In genomic region chr16:23500558-23500957, GRCm38 (mm10) we compare ENCODE assay signal across 23 mouse cellular contexts. TPM values are rescaled to one million over a fixed set of nuclear protein-coding genes. Genes with fewer than 3 reads are reported as not detected.
A peak's percentile ranks its signal among the peaks of the same experiment; 100 is the strongest.
DNase-seq lines count a peak whose midpoint lies in the region; ATAC-seq and TF ChIP-seq lines count a peak whose summit lies in the region.
"Had no signal": no experiment of that assay in that cellular context is flagged by ENCODE, and none has a peak within 500 bp of the region (broad histone marks: within the 10 kb centered on the region; RNA-seq: fewer than 3 reads in every experiment).

No protein-coding gene starts in this region.

- H3K27ac ChIP-seq in heart, adult 2 months: peak overlapping the region; percentile 59
- no peak overlapping the region for H3K27ac ChIP-seq in midbrain, embryonic 11.5 days (ENCODE audit: low read depth, low read length)
- no peak overlapping the region for H3K27ac ChIP-seq in midbrain, embryonic 10.5 days (replicated peaks)
- H3K27ac ChIP-seq in liver, embryonic 13.5 days: peak overlapping the region; percentile 77
- no peak overlapping the region for H3K27ac ChIP-seq in hindbrain, embryonic 13.5 days
- H3K27ac ChIP-seq: embryonic facial prominence, embryonic 10.5 days; kidney, embryonic 15.5 days; limb, embryonic 13.5 days; macrophage had no signal

- no peaks in the 10 kb centered on the region for H3K27me3 ChIP-seq in heart, adult 2 months (ENCODE audit: control insufficient read depth, insufficient read depth, low read length)
- no peaks in the 10 kb centered on the region for H3K27me3 ChIP-seq in midbrain, embryonic 11.5 days (ENCODE audit: control insufficient read depth, insufficient read depth, low read length)
- peaks cover 29% of the 10 kb centered on the region for H3K27me3 ChIP-seq in midbrain, embryonic 10.5 days (ENCODE audit: low read depth, poor library complexity, severe bottlenecking)
- H3K27me3 ChIP-seq in liver, embryonic 13.5 days: no peaks in the 10 kb centered on the region
- H3K27me3 ChIP-seq in hindbrain, embryonic 13.5 days: no peaks in the 10 kb centered on the region
- H3K27me3 ChIP-seq: kidney, embryonic 15.5 days; limb, embryonic 13.5 days had no signal

- no peak for TF ChIP-seq EP300 in heart, adult 2 months (IDR thresholded peaks at IDR 0.05; ENCODE audit: insufficient read depth, low read depth, low read length)

- H3K79me2 ChIP-seq in heart, adult 2 months (replicated peaks; ENCODE audit: control insufficient read depth, insufficient read depth, low read length): no peaks in the 10 kb centered on the region

- TF ChIP-seq CTCF in heart, adult 2 months (IDR thresholded peaks at IDR 0.05): no peak

- DNase-seq in heart, adult 2 months: no peak
- no peak for DNase-seq in heart, postnatal 14 days
- DNase-seq in midbrain, embryonic 11.5 days (ENCODE audit: low spot score, missing footprints): peak; percentile 77
- no peak for DNase-seq in midbrain, embryonic 10.5 days (ENCODE audit: low spot score)
- DNase-seq in liver, embryonic 13.5 days: peak; percentile 45
- DNase-seq in layer of hippocampus, postnatal 25 days (ENCODE audit: extremely low spot score in 1 of 2, low spot score in 1 of 2): no peak
- DNase-seq in retina, embryonic 14.5 days (ENCODE audit: low spot score): no peak
- DNase-seq: adrenal gland, postnatal 36 days; cerebellum, adult 8-10 months; kidney, postnatal 4 days; layer of hippocampus, adult 9-11 months; midbrain, embryonic 14.5 days; right cerebral cortex, postnatal 25 days; thymus, postnatal 36 days had no signal

- no peak for TF ChIP-seq POLR2A in heart, adult 2 months (IDR thresholded peaks at IDR 0.05; ENCODE audit: insufficient read depth, low read depth, low read length)

- H3K9ac ChIP-seq in heart, adult 2 months (ENCODE audit: low read depth, low read length): no peak overlapping the region
- no peak overlapping the region for H3K9ac ChIP-seq in midbrain, embryonic 11.5 days (ENCODE audit: low read length)
- 0 out of 2 replicates have a peak overlapping the region, but pooled peaks have one; percentile 18 for H3K9ac ChIP-seq in liver, embryonic 13.5 days
- H3K9ac ChIP-seq in hindbrain, embryonic 13.5 days: no peak overlapping the region
- H3K9ac ChIP-seq: kidney, embryonic 15.5 days; limb, embryonic 13.5 days had no signal

- H3K36me3 ChIP-seq in heart, adult 2 months (ENCODE audit: control insufficient read depth, insufficient read depth, low read length): peaks cover 22% of the 10 kb centered on the region
- H3K36me3 ChIP-seq in midbrain, embryonic 11.5 days (ENCODE audit: control insufficient read depth, insufficient read depth, low read length): no peaks in the 10 kb centered on the region
- H3K36me3 ChIP-seq in midbrain, embryonic 10.5 days: no peaks in the 10 kb centered on the region
- H3K36me3 ChIP-seq in liver, embryonic 13.5 days: no peaks in the 10 kb centered on the region
- no peaks in the 10 kb centered on the region for H3K36me3 ChIP-seq in hindbrain, embryonic 13.5 days
- H3K36me3 ChIP-seq: embryonic facial prominence, embryonic 10.5 days; G1E; kidney, embryonic 15.5 days; limb, embryonic 13.5 days had no signal

- peaks cover 8% of the 10 kb centered on the region for H3K4me1 ChIP-seq in heart, adult 2 months (ENCODE audit: control insufficient read depth, insufficient read depth, low read length)
- H3K4me1 ChIP-seq in midbrain, embryonic 11.5 days (ENCODE audit: control insufficient read depth, insufficient read depth, low read length): peaks cover 20% of the 10 kb centered on the region
- peaks cover 41% of the 10 kb centered on the region for H3K4me1 ChIP-seq in midbrain, embryonic 10.5 days
- peaks cover 94% of the 10 kb centered on the region for H3K4me1 ChIP-seq in liver, embryonic 13.5 days (replicated peaks)
- H3K4me1 ChIP-seq in hindbrain, embryonic 13.5 days (replicated peaks): peaks cover 39% of the 10 kb centered on the region

- no peaks in the 10 kb centered on the region for H3K9me3 ChIP-seq in midbrain, embryonic 11.5 days (ENCODE audit: control insufficient read depth, low read length)
- H3K9me3 ChIP-seq in midbrain, embryonic 10.5 days (replicated peaks): no peaks in the 10 kb centered on the region
- H3K9me3 ChIP-seq in liver, embryonic 13.5 days (replicated peaks): no peaks in the 10 kb centered on the region
- no peaks in the 10 kb centered on the region for H3K9me3 ChIP-seq in hindbrain, embryonic 13.5 days
- H3K9me3 ChIP-seq: embryonic facial prominence, embryonic 10.5 days; G1E; kidney, embryonic 15.5 days; limb, embryonic 13.5 days had no signal

- intact Hi-C loops in heart, adult 2 months (cut with DNase I): no loop called here
- intact Hi-C loops in heart, postnatal 14 days (cut with DNase I): no loop called here

- no peak overlapping the region for H3K4me2 ChIP-seq in midbrain, embryonic 11.5 days
- peak overlapping the region; percentile 15; the same call in 1 of the 2 replicates for H3K4me2 ChIP-seq in liver, embryonic 13.5 days
- H3K4me2 ChIP-seq in hindbrain, embryonic 13.5 days: no peak overlapping the region
- H3K4me2 ChIP-seq: kidney, embryonic 15.5 days; limb, embryonic 13.5 days had no signal

- ATAC-seq in midbrain, embryonic 11.5 days (ENCODE audit: low FRiP score): no peak
- peak; percentile 83 for ATAC-seq in liver, embryonic 13.5 days (ENCODE audit: low read depth)
- ATAC-seq in hindbrain, embryonic 13.5 days (ENCODE audit: low FRiP score): no peak
- ATAC-seq: hindbrain, embryonic 16.5 days; intestine, embryonic 16.5 days had no signal

- H3K4me3 ChIP-seq in heart, adult 2 months: no peak overlapping the region
- H3K4me3 ChIP-seq in midbrain, embryonic 11.5 days (ENCODE audit: low read depth, low read length): no peak overlapping the region
- no peak overlapping the region for H3K4me3 ChIP-seq in midbrain, embryonic 10.5 days
- no peak overlapping the region for H3K4me3 ChIP-seq in liver, embryonic 13.5 days (replicated peaks)
- no peak overlapping the region for H3K4me3 ChIP-seq in hindbrain, embryonic 13.5 days
- H3K4me3 ChIP-seq: embryonic facial prominence, embryonic 10.5 days; kidney, embryonic 15.5 days; limb, embryonic 13.5 days had no signal

- WGBS in heart, adult 2 months: 27% methylated on average over 5 of the region's 5 CpGs
- 88% methylated on average over 5 of the region's 5 CpGs for WGBS in midbrain, embryonic 11.5 days
- WGBS in midbrain, embryonic 10.5 days: 87% methylated on average over 5 of the region's 5 CpGs
- WGBS in liver, embryonic 13.5 days (ENCODE audit: insufficient replicate concordance): 11% methylated on average over 5 of the region's 5 CpGs
- 84% methylated on average over 5 of the region's 5 CpGs for WGBS in hindbrain, embryonic 13.5 days

RNA-seq across cellular contexts. Expression of gene Rtp4, which starts 19.5 kb away (rescaled TPM):
- 1 to 10 TPM; 4.5 to 4.8 TPM for total RNA-seq in heart, adult 2 months (2021)
- 10.4 and 11.0 TPM in 2 replicates for polyA plus RNA-seq in heart, adult 2 months (2012; rRNA removed)
- 1 to 10 TPM; 2.4 to 3.0 TPM for total RNA-seq in heart, postnatal 14 days (2021)
- 2.2 and 2.6 TPM in 2 replicates for polyA plus RNA-seq in midbrain, embryonic 11.5 days (2014; fragmentation: Nextera tagmentation; extraction: Ambion mirVana)
- polyA plus RNA-seq in midbrain, embryonic 10.5 days (2016; fragmentation: Nextera tagmentation; extraction: Ambion mirVana): 0.69 and 1.7 TPM in 2 replicates
- polyA plus RNA-seq in liver, embryonic 13.5 days (2015; fragmentation: Nextera tagmentation; extraction: Ambion mirVana): 6.5 and 6.7 TPM in 2 replicates
- total RNA-seq in layer of hippocampus, postnatal 25 days (2021): 1 to 10 TPM; 1.4 to 1.7 TPM
- 3.2 and 3.8 TPM in 2 replicates for polyA plus RNA-seq in hindbrain, embryonic 13.5 days (2015; fragmentation: Nextera tagmentation; extraction: Ambion mirVana)
- polyA plus RNA-seq: G1E had no signal

RNA-seq across cellular contexts. Expression of gene Masp1, which starts 20.1 kb away (rescaled TPM):
- total RNA-seq in heart, adult 2 months (2021): 10 to 100 TPM; 15.4 to 15.8 TPM
- polyA plus RNA-seq in heart, adult 2 months (2012; rRNA removed): 10.3 and 15.8 TPM in 2 replicates
- 10 to 100 TPM; 20.5 to 23.5 TPM for total RNA-seq in heart, postnatal 14 days (2021)
- polyA plus RNA-seq in midbrain, embryonic 11.5 days (2014; fragmentation: Nextera tagmentation; extraction: Ambion mirVana): 19.0 and 20.1 TPM in 2 replicates
- 6.4 and 15.8 TPM in 2 replicates for polyA plus RNA-seq in midbrain, embryonic 10.5 days (2016; fragmentation: Nextera tagmentation; extraction: Ambion mirVana)
- 14.3 and 17.8 TPM in 2 replicates for polyA plus RNA-seq in liver, embryonic 13.5 days (2015; fragmentation: Nextera tagmentation; extraction: Ambion mirVana)
- total RNA-seq in layer of hippocampus, postnatal 25 days (2021): 10 to 100 TPM; 14.7 to 15.2 TPM
- 31.3 and 36.9 TPM in 2 replicates for polyA plus RNA-seq in hindbrain, embryonic 13.5 days (2015; fragmentation: Nextera tagmentation; extraction: Ambion mirVana)
- total RNA-seq: granulocyte monocyte progenitor cell, adult 5-6 weeks had no signal
- polyA plus RNA-seq: G1E had no signal

Comparison
In these comparisons a context has a peak if more than half of its experiments do, and no peak if none do; other contexts are left out.
1. DNase-seq: peak in midbrain, embryonic 11.5 days (single experiment) and liver, embryonic 13.5 days (single experiment); none in heart, adult 2 months (0 of 2), heart, postnatal 14 days (0 of 2), midbrain, embryonic 10.5 days (single experiment), layer of hippocampus, postnatal 25 days (0 of 2) and retina, embryonic 14.5 days (single experiment).
2. H3K27ac ChIP-seq: peak in heart, adult 2 months (single experiment) and liver, embryonic 13.5 days (single experiment); none in midbrain, embryonic 11.5 days (single experiment), midbrain, embryonic 10.5 days (single experiment) and hindbrain, embryonic 13.5 days (single experiment).